Mouse (Mus musculus) embryonic facial prominence, embryonic 15.5 days (tissue): ENCODE measurements at regions not wholly inside any gene's neighbourhood (a gene's known extent, or its start where the extent isn't known, plus 50 kb on each side); places are given as distances from the start of the nearest gene placed in this dataset.
A peak's percentile ranks its signal among the peaks of the same experiment; 100 is the strongest.
"Not testable (repeated sequence)": the region's sequence is repeated elsewhere in the genome, so short reads cannot be mapped to it uniquely, and the experiment has no call there.

ENCODE experiments used
- ATAC-seq: fragments of 200-750 bp; cut with Nextera tagmentation; 2 replicates; pipeline ENCODE4 v1.8.0; 2017; ENCODE audit warnings: low read depth, moderate TSS enrichment; ENCODE audit not compliant: insufficient number of reproducible peaks, low FRiP score, low TSS enrichment
- H3K27ac ChIP-seq: fragments of 300-500 bp; sonication (generic); replicated peaks from 2 replicates; pipeline ENCODE4 v1.5.1; 2015; ENCODE audit warnings: mild to moderate bottlenecking, inconsistent platforms
- H3K27me3 ChIP-seq: fragments of 300-500 bp; sonication (generic); 2 replicates; pipeline ENCODE4 v1.6.1; 2015; ENCODE audit warnings: inconsistent platforms
- H3K36me3 ChIP-seq: fragments of 300-500 bp; sonication (generic); 2 replicates; pipeline ENCODE4 v1.6.1; 2015; ENCODE audit warnings: mild to moderate bottlenecking, inconsistent platforms
- H3K4me1 ChIP-seq: fragments of 300-500 bp; sonication (generic); 2 replicates; pipeline ENCODE4 v1.6.1; 2015; ENCODE audit warnings: inconsistent platforms
- H3K4me2 ChIP-seq: fragments of 300-500 bp; sonication (generic); replicated peaks from 2 replicates; pipeline ENCODE4 v1.6.1; 2015; ENCODE audit warnings: mild to moderate bottlenecking, inconsistent platforms
- H3K4me3 ChIP-seq: fragments of 300-500 bp; sonication (generic); replicated peaks from 2 replicates; pipeline ENCODE4 v1.5.1; 2015; ENCODE audit warnings: mild to moderate bottlenecking, inconsistent platforms
- H3K9ac ChIP-seq: fragments of 300-500 bp; sonication (generic); 2 replicates; pipeline ENCODE4 v1.6.1; 2015; ENCODE audit warnings: inconsistent platforms
- H3K9me3 ChIP-seq: fragments of 300-500 bp; sonication (generic); replicated peaks from 2 replicates; pipeline ENCODE4 v1.6.1; 2016; ENCODE audit warnings: inconsistent platforms
- WGBS: fragments of 180-500 bp; shearing (Covaris S2); methylation state at CpG from one replicate; pipeline ENCODE4 v1.1.7; 2015; 5-methylcytosine and 5-hydroxymethylcytosine counted together

GRCm38 (mm10) chr12:25529537-25529936 is 432.6 kb upstream of the Id2 start:
- ATAC-seq, result no peak
- Histone ChIP-seq H3K4me2 (no peak overlapping the region), H3K36me3 (no peaks in the 10 kb centered on the region), H3K27me3 (no peaks in the 10 kb centered on the region), H3K4me3 (no peak overlapping the region), H3K9ac (no peak overlapping the region), H3K27ac (no peak overlapping the region), H3K4me1 (peaks cover 31% of the 10 kb centered on the region), H3K9me3 (no peaks in the 10 kb centered on the region)
- WGBS, result 84% methylated on average over 3 of the region's 3 CpGs

DNA sequence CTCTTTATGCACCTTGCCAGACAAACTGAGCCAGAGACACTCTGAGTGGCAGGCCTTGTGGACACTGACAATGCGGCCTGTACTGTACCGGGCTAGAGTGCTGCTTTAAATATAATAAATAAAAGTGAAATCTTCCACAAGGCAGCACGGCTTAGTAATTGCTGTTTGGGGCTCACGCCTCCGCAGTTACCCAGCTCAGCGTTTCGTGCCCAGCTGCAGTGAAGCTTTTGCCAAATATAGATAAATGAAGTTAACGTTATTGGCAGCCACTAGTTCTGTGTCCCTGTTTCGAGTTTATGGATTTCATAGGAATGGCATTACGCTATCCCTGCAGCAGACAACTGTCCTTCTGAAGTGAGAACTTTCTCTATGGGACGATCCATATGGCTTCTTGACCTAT is 429.7 kb upstream of the Id2 start:
- no peaks in the 10 kb centered on the region for H3K9me3 ChIP-seq
- H3K27ac ChIP-seq, result 0 out of 2 replicates have a peak overlapping the region, but pooled peaks have one; percentile 29
- H3K4me1 ChIP-seq, result peaks cover 8% of the 10 kb centered on the region; the same call in 1 of the 2 replicates
- 64% methylated on average over 11 of the region's 11 CpGs for WGBS
- no peak overlapping the region for H3K9ac ChIP-seq
- peak; percentile 43; the same call in 1 of the 2 replicates for ATAC-seq
- no peak overlapping the region for H3K4me2 ChIP-seq
- H3K4me3 ChIP-seq, result no peak overlapping the region
- H3K36me3 ChIP-seq, result no peaks in the 10 kb centered on the region
- H3K27me3 ChIP-seq, result no peaks in the 10 kb centered on the region

DNA sequence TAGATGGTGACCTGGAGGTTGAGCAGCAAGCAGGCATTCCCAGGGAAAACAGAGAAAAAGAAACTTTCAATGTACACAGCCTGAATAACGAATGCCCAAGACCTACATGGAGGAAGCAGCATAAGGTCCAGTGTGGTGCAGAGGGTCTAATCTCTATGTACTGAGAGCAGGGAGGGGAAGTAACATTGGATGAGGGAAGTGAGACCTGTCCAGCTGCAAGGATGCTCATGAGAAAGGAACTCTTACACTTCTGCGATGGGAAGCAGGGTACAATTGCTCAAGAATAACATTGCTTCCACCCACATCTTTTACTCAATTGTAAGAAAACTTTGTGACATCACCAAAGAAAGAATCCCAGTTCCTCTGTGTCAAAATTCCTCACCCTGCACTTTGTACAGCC is 419.8 kb upstream of the Id2 start:
- no peaks in the 10 kb centered on the region for H3K27me3 ChIP-seq
- no peak overlapping the region for H3K27ac ChIP-seq
- H3K4me3 ChIP-seq, result no peak overlapping the region
- H3K9ac ChIP-seq, result no peak overlapping the region
- 75% methylated on average over 2 of the region's 2 CpGs for WGBS
- no peak overlapping the region for H3K4me2 ChIP-seq
- H3K4me1 ChIP-seq, result no peaks in the 10 kb centered on the region
- H3K9me3 ChIP-seq, result no peaks in the 10 kb centered on the region
- H3K36me3 ChIP-seq, result no peaks in the 10 kb centered on the region
- ATAC-seq, result no peak

DNA sequence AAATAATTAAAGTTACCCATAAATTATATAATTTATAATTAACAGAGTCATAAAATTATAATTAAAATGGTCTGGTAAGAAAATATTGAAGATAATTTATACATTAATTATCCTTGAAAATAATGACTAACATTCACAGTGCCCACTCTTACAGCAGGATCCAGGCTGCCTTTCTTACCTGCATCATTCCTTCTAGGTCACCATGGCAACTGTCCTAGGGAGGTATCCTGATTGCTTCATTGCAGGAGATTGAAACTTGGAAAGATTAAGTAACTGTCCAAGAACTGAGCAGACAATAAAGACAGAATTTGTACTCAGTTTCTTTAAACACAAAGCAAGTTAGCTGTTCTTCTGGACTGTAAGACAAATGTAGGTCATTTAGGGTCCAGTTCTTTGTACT is 416.7 kb upstream of the Id2 start:
- Histone ChIP-seq H3K4me2 (no peak overlapping the region), H3K36me3 (no peaks in the 10 kb centered on the region), H3K27ac (no peak overlapping the region), H3K27me3 (no peaks in the 10 kb centered on the region), H3K4me3 (no peak overlapping the region), H3K4me1 (no peaks in the 10 kb centered on the region), H3K9ac (no peak overlapping the region), H3K9me3 (no peaks in the 10 kb centered on the region)
- no peak for ATAC-seq

DNA sequence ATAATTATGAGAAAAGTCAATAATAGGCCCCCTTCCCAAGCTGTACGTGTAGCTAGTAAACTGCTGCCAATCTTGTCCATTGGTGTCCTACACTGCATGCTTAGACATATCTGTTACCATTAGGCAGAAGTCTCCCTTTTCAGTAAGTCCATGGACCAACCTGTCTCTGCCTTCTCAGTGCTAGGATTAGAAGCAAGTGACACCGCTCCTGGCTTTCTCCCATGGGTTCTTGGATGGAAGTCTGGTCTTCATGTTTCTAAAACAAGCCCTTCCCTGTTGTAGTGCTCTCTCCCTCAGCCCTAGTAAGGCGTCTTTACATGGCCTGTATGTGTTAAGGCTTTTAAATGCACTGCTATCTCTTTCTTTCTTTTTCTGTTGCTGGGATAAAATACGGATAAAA is 412.7 kb upstream of the Id2 start:
- Histone ChIP-seq H3K27me3 (no peaks in the 10 kb centered on the region), H3K9me3 (0 out of 2 replicates have a peak, but pooled peaks cover 9% of the 10 kb centered on the region), H3K4me2 (no peak overlapping the region), H3K4me1 (no peaks in the 10 kb centered on the region), H3K9ac (no peak overlapping the region), H3K27ac (no peak overlapping the region), H3K4me3 (no peak overlapping the region), H3K36me3 (no peaks in the 10 kb centered on the region)
- WGBS, result 86% methylated on average over 4 of the region's 4 CpGs
- ATAC-seq, result no peak

- Histone ChIP-seq H3K4me3 (no peak overlapping the region), H3K9me3 (no peaks in the 10 kb centered on the region), H3K4me1 (no peaks in the 10 kb centered on the region), H3K4me2 (no peak overlapping the region), H3K27ac (no peak overlapping the region), H3K27me3 (no peaks in the 10 kb centered on the region), H3K36me3 (no peaks in the 10 kb centered on the region), H3K9ac (no peak overlapping the region)
- 80% methylated on average over 5 of the region's 5 CpGs for WGBS
- no peak for ATAC-seq
Observed at GRCm38 (mm10) chr12:25493233-25493632, 396.3 kb upstream of the Id2 start.

- Histone ChIP-seq H3K4me1 (no peaks in the 10 kb centered on the region), H3K4me3 (no peak overlapping the region), H3K27ac (no peak overlapping the region), H3K4me2 (no peak overlapping the region), H3K9me3 (no peaks in the 10 kb centered on the region), H3K36me3 (no peaks in the 10 kb centered on the region), H3K27me3 (no peaks in the 10 kb centered on the region), H3K9ac (no peak overlapping the region)
- no peak for ATAC-seq
- 85% methylated on average over 3 of the region's 3 CpGs for WGBS
Observed at GRCm38 (mm10) chr12:25492483-25493190, 395.7 kb upstream of the Id2 start.

DNA sequence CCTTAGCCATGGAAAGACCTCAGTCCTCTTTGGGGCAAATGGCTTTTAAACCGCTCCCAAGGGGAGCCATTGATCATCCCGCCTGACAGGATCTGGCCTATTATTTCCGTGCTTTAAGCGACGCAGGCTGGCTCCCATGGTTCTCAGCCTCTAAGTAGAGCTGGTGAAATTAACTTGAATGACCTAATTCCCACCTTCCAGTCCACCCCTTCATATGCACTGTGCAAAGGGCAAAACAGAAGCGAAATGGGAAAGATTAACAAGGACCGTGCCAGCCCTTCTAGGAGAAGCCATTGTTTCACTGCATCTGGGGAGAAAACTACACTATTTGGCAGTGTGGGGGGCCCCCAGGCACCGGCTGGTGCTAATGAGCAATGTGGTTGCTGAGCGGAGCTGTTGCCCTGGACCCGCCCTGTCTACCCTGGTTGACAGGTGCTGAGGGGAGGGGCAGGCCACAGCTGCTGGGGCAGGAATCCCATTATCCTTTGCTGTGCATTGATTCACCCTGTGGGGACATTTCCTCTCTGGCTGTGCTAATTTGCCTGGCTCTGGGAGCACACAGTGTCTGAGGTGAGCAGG is 378.3 kb upstream of the Id2 start:
- no peaks in the 10 kb centered on the region for H3K9me3 ChIP-seq
- no peaks in the 10 kb centered on the region for H3K36me3 ChIP-seq
- peak; percentile 89 for ATAC-seq
- 22% methylated on average over 10 of the region's 10 CpGs for WGBS
- peaks cover 9% of the 10 kb centered on the region for H3K4me1 ChIP-seq
- peak overlapping the region; percentile 12; the same call in 1 of the 2 replicates for H3K4me2 ChIP-seq
- no peak overlapping the region for H3K4me3 ChIP-seq
- H3K27ac ChIP-seq, result no peak overlapping the region
- H3K27me3 ChIP-seq, result no peaks in the 10 kb centered on the region
- no peak overlapping the region for H3K9ac ChIP-seq

GRCm38 (mm10) chr12:25469181-25469580 is 372.2 kb upstream of the Id2 start:
- WGBS, result 61% methylated on average over 10 of the region's 10 CpGs
- no peaks in the 10 kb centered on the region for H3K27me3 ChIP-seq
- no peak overlapping the region for H3K4me2 ChIP-seq
- 0 out of 2 replicates have a peak, but pooled peaks cover 2% of the 10 kb centered on the region for H3K4me1 ChIP-seq
- ATAC-seq, result no peak
- no peak overlapping the region for H3K4me3 ChIP-seq
- H3K27ac ChIP-seq, result no peak overlapping the region
- H3K9ac ChIP-seq, result no peak overlapping the region
- H3K9me3 ChIP-seq, result no peaks in the 10 kb centered on the region
- H3K36me3 ChIP-seq, result no peaks in the 10 kb centered on the region

GRCm38 (mm10) chr12:25467789-25468188 is 370.8 kb upstream of the Id2 start:
- Histone ChIP-seq H3K27me3 (no peaks in the 10 kb centered on the region), H3K27ac (no peak overlapping the region), H3K9me3 (no peaks in the 10 kb centered on the region), H3K4me1 (0 out of 2 replicates have a peak, but pooled peaks cover 2% of the 10 kb centered on the region), H3K9ac (no peak overlapping the region), H3K4me3 (no peak overlapping the region), H3K36me3 (no peaks in the 10 kb centered on the region), H3K4me2 (no peak overlapping the region)
- ATAC-seq, result no peak
- WGBS, result 58% methylated on average over 12 of the region's 12 CpGs

- H3K27me3 ChIP-seq, ATAC-seq, H3K4me2 ChIP-seq, H3K4me1 ChIP-seq, H3K4me3 ChIP-seq, H3K9me3 ChIP-seq, H3K36me3 ChIP-seq, H3K27ac ChIP-seq, H3K9ac ChIP-seq: not testable (repeated sequence)
- 73% methylated on average over 2 of the region's 2 CpGs for WGBS
Observed at GRCm38 (mm10) chr12:25462690-25463089, 365.8 kb upstream of the Id2 start.
